Mouse (Mus musculus): ENCODE data around the gene Dock2.

Dock2 gene

GRCm38 (mm10) chr11:34528006-34528405 lies 255.7 kb downstream of the Dock2 start:
- DNase-seq (ENCODE audit: low spot score): no peak

GRCm38 (mm10) chr11:34527238-34527637 lies 256.5 kb downstream of the Dock2 start:
- DNase-seq (ENCODE audit: low spot score): no peak

- DNase-seq (ENCODE audit: low spot score): no peak
Observed at GRCm38 (mm10) chr11:34525096-34525891, 258.4 kb downstream of the Dock2 start.

GRCm38 (mm10) chr11:34524586-34524985 lies 259.1 kb downstream of the Dock2 start:
- DNase-seq (ENCODE audit: low spot score): no peak

- no peak for DNase-seq (ENCODE audit: low spot score)
Observed at GRCm38 (mm10) chr11:34518566-34518965, 265.1 kb downstream of the Dock2 start.

GRCm38 (mm10) chr11:34516971-34517370 lies 266.7 kb downstream of the Dock2 start:
- DNase-seq (ENCODE audit: low spot score): no peak

- DNase-seq (ENCODE audit: low spot score): no peak
Observed at GRCm38 (mm10) chr11:34515301-34515700, 268.4 kb downstream of the Dock2 start.

- DNase-seq (ENCODE audit: low spot score): no peak
Observed at GRCm38 (mm10) chr11:34506390-34506789, 277.3 kb downstream of the Dock2 start.

- DNase-seq (ENCODE audit: low spot score): no peak
Observed at GRCm38 (mm10) chr11:34499663-34500062, 284.0 kb downstream of the Dock2 start.

GRCm38 (mm10) chr11:34494682-34495081 lies 289.0 kb downstream of the Dock2 start:
- no peak for DNase-seq (ENCODE audit: low spot score)

- no peak for DNase-seq (ENCODE audit: low spot score)
Observed at GRCm38 (mm10) chr11:34492986-34493385, 290.7 kb downstream of the Dock2 start.

GRCm38 (mm10) chr11:34492223-34492622 lies 291.5 kb downstream of the Dock2 start:
- no peak for DNase-seq (ENCODE audit: low spot score)

- no peak for DNase-seq (ENCODE audit: low spot score)
Observed at GRCm38 (mm10) chr11:34489548-34489947, 294.1 kb downstream of the Dock2 start.

GRCm38 (mm10) chr11:34479301-34479700 lies 304.4 kb downstream of the Dock2 start:
- no peak for DNase-seq (ENCODE audit: low spot score)

- DNase-seq (ENCODE audit: low spot score): no peak
Observed at GRCm38 (mm10) chr11:34469792-34470191, 313.9 kb downstream of the Dock2 start.

- no peak for DNase-seq (ENCODE audit: low spot score)
Observed at GRCm38 (mm10) chr11:34468571-34468970, 315.1 kb downstream of the Dock2 start.

- DNase-seq (ENCODE audit: low spot score): no peak
Observed at GRCm38 (mm10) chr11:34467056-34467455, 316.6 kb downstream of the Dock2 start.

GRCm38 (mm10) chr11:34449944-34450343 lies 333.7 kb downstream of the Dock2 start:
- DNase-seq (ENCODE audit: low spot score): no peak

GRCm38 (mm10) chr11:34447891-34448290 lies 335.8 kb downstream of the Dock2 start:
- DNase-seq (ENCODE audit: low spot score): peak; percentile 61

GRCm38 (mm10) chr11:34438429-34438828 lies 345.3 kb downstream of the Dock2 start:
- no peak for DNase-seq (ENCODE audit: low spot score)

GRCm38 (mm10) chr11:34437446-34437845 lies 346.2 kb downstream of the Dock2 start:
- DNase-seq (ENCODE audit: low spot score): no peak

- no peak for DNase-seq (ENCODE audit: low spot score)
Observed at GRCm38 (mm10) chr11:34431978-34432377, 351.7 kb downstream of the Dock2 start.

GRCm38 (mm10) chr11:34431371-34431770 lies 352.3 kb downstream of the Dock2 start:
- no peak for DNase-seq (ENCODE audit: low spot score)

GRCm38 (mm10) chr11:34430940-34431339 lies 352.8 kb downstream of the Dock2 start:
- DNase-seq (ENCODE audit: low spot score): no peak

Measured in testis, postnatal 10 days (tissue).